Mouse (Mus musculus) retina, adult 2 months (tissue): ENCODE results near the gene Saysd1.
"Not testable (repeated sequence)": the region's sequence is repeated elsewhere in the genome, so short reads cannot be mapped to it uniquely, and the experiment has no call there.

Source experiments
- DNase-seq: peaks from one replicate; pipeline ENCODE4 v3.0.0-alpha.2; 2012; ENCODE audit warnings: low read depth, low spot score

Saysd1 gene

DNA sequence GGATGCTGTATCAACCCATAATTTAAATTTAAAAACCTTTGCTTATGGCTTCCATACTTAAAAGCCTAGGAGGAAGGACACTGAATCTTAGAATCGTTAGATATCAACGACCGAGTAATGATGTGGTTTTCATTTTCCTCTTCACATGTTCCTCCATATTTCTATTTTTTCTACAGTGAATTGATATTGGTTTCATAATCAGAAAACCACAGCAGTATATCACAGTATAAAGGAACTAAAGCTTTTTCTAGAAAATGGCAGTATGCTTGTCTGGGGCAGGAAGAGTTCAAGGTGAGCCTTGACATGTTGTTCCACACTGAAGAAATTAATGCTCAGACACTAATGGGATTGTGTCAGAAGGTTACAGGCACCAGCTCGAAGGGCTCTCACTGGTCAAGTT, 97.4 kb downstream of the Saysd1 start:
- no peak for DNase-seq

DNA sequence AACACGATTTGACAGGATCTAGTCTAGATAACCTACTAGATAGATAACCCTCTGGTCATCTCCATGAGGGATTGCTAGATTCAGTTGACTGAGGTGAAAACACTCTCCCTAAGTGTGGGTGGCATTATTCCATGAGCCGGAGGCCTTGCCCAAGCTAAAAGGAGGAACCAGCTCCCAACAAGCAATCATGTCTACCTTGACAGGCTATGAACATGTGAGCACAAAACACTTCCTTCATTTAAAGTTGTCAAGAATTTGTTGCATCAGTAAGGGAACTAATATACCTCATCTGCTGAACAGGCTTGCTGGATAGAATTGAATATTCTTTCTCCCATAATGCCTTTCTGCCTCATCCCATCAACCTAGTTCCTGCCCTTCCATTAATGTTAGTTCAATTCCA, 98.5 kb downstream of the Saysd1 start:
- no peak for DNase-seq

DNA sequence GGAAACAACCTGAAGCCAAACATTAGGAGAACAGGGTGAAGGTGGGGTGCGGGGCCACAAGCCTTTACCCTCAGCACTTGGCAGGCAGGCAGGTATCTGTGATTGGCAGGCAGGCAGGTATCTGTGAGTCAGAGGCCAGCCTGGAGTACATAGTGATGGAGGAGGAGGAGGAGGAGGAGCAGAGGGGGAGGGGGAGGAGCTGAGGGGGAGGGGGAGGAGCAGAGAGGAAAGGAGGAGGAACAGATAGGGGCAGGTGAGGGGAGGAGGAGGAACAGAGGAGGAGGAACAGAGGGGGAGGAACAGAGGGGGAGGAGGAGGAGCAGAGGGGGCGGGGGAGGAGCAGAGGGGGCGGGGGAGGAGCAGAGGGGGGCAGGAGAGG, 105.6 kb downstream of the Saysd1 start:
- DNase-seq = no peak

DNA sequence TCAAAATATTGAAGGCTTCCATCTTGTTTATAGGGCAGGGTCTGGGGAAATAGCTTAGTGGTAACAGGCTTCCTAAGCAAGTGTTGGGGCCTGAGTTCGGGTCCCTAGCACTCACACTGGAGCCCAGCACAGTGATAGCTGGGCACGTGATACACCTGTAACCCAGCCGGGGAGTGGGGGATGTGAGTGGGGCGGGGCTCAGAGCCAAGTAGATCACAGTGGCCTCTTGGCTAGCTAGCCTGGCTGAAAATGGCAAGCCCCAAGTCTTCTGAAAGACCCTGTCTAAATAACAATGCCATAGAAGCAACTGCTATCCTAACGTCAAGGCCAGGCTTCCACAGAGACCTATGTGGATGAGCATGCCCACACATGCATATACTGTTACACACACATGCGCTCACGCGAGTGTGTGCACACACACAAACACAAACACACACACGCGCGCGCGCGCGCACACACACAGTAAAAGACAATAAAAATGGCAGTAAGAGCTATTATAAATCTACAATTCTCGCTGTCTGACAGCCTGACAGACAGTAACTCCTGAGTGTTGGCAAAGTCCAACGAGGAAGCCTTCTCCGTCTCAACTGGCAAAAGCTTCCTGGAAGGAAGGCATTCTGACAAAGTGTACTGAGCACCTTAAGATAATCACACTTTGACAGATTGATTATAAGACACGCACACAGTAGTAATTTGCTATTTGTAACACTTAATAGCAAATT, 106.2 kb downstream of the Saysd1 start:
- no peak for DNase-seq

DNA sequence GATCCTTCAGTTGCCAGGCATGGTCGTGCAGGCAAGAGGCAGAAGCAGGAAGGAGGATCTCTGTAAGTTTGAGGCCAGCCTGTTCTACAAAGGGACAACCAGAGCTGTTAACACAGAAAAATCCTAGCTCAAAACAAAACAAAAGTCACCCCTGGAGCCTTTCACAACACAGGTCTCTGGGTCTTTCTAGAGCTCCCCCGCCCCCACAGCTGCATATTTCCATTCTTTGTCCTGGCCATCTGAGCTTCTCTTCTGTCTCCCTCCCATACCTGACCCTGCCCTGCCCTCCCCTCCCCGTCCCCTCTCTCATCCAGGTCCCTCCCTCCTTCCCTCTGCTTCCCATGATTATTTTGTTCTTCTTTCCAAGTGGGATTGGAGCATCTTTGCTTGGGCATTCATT, 108.7 kb downstream of the Saysd1 start:
- DNase-seq = no peak

DNA sequence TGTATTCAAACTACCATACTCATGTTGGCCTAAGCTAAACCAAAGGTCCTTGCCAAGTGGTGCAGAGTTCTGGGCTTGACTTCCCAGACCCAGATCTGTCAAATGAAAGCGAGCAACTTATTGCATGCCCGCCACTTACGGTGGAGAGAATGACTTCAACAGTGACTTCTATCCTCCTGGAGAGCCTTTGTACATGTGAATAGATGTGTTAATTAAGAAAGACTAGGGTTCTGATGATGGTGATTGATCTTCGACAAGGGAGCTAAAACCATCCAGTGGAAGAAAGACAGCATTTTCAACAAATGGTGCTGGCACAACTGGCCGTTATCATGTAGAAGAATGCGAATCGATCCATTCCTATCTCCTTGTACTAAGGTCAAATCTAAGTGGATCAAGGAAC, 110.9 kb downstream of the Saysd1 start:
- DNase-seq = not testable (repeated sequence)
